Mouse (Mus musculus) ES-E14 (cell line): Measurements from ENCODE around the gene Adh6a. TPM values are rescaled to one million over a fixed set of nuclear protein-coding genes. Genes with fewer than 3 reads are reported as not detected.

Source experiments
- DNase-seq: peaks from one replicate; pipeline ENCODE4 v3.0.0-alpha.2; 2013; ENCODE audit warnings: low read depth, low spot score
- H3K27ac ChIP-seq: 2 replicates; pipeline ENCODE4 v1.5.1; 2012; ENCODE audit warnings: low read depth, mild to moderate bottlenecking, low read length, moderate library complexity, mixed read lengths; ENCODE audit not compliant: poor library complexity, insufficient read depth, severe bottlenecking
- H3K36me3 ChIP-seq: 2 replicates; pipeline ENCODE4 v1.6.1; 2012; ENCODE audit warnings: mild to moderate bottlenecking, low read length, moderate library complexity, mixed read lengths; ENCODE audit not compliant: control insufficient read depth, poor library complexity, insufficient read depth, severe bottlenecking
- H3K4me1 ChIP-seq, 2 experiments: fragments of 150-350 bp in 1 of 2; sonication (generic) in 1 of 2; 2 replicates each; pipeline ENCODE4 v1.6.1; 2012; ENCODE audit warnings: low read length in 2 of 2, mild to moderate bottlenecking in 1 of 2, mixed read lengths in 1 of 2; ENCODE audit not compliant: control insufficient read depth in 2 of 2, insufficient read depth in 2 of 2, poor library complexity in 1 of 2
- H3K4me3 ChIP-seq, 2 experiments: fragments of 150-350 bp in 1 of 2; sonication (generic) in 1 of 2; 2 replicates each; pipeline ENCODE4 v1.5.1; 2012; ENCODE audit warnings: low read length in 2 of 2, low read depth in 1 of 2, mild to moderate bottlenecking in 1 of 2, mixed read lengths in 1 of 2; ENCODE audit not compliant: insufficient read depth in 1 of 2, poor library complexity in 1 of 2, severe bottlenecking in 1 of 2
- H3K9ac ChIP-seq: 2 replicates; pipeline ENCODE4 v1.6.1; 2012; ENCODE audit warnings: low read depth, mild to moderate bottlenecking, low read length, mixed read lengths; ENCODE audit not compliant: poor library complexity, insufficient read depth, severe bottlenecking
- H3K9me3 ChIP-seq: fragments of 150-350 bp; sonication (generic); 2 replicates; pipeline ENCODE4 v1.6.1; 2012; ENCODE audit warnings: low read depth, mild to moderate bottlenecking, low read length; ENCODE audit not compliant: control insufficient read depth, insufficient read depth
- CHD2 ChIP-seq: IDR thresholded peaks from 2 replicates; pipeline ENCODE4 v1.6.1; 2014; ENCODE audit warnings: mild to moderate bottlenecking, low read depth, low read length, inconsistent platforms
- HCFC1 ChIP-seq: IDR thresholded peaks from 2 replicates; pipeline ENCODE4 v1.6.1; 2012; ENCODE audit warnings: low read length, inconsistent platforms, borderline replicate concordance; ENCODE audit not compliant: insufficient read depth
- MAFK ChIP-seq: IDR thresholded peaks from 2 replicates; pipeline ENCODE4 v1.6.1; 2014; ENCODE audit warnings: mild to moderate bottlenecking, low read depth, low read length, inconsistent platforms; ENCODE audit not compliant: insufficient read depth
- ZC3H11A ChIP-seq: IDR thresholded peaks from 2 replicates; pipeline ENCODE4 v1.6.1; 2012; ENCODE audit warnings: low read depth, mild to moderate bottlenecking, inconsistent platforms, low read length, borderline replicate concordance
- ZNF384 ChIP-seq: IDR thresholded peaks from 2 replicates; pipeline ENCODE4 v1.6.1; 2012; ENCODE audit warnings: low read depth, low read length, inconsistent platforms
- in situ Hi-C, 2 experiments: fragments of 600-800 bp; cut with MboI; formaldehyde crosslinking; loops; one replicate each; pipeline ENCODE4 v1.15.1; 2025; ENCODE audit warnings: low sequenced_read_pairs in 2 of 2, inconsistent platforms in 1 of 2; ENCODE audit not compliant: unreplicated experiment in 2 of 2
- total RNA-seq: library from RNA; depleted of rRNA; stranded (reverse); fragments of 300-350 nt; gene quantifications from 2 replicates; pipeline ENCODE4 v1.2.3, GENCODE M21; 2012

The Adh6a gene
- total RNA-seq, 1 experiment, result not detected

DNA sequence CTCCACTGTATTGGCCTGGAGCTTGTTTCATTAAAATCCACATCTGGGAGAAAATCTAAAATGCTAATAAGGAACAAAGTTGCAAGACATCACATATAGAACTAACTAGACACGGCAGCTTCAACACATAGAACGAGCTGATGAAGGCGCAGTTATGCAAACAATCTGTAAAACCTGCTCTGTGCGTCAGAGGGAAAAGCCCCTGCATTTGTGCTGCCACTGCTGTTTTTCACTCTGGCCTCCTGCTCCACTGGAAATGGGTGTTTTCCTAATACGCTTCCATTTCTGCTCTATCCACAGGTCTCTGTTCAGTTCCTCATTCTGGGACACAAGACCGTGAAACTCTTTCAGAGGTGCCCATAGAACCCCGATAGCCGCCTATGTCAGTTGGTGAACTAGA, 20.8 kb downstream of the Adh6a start:
- in situ Hi-C loops, result no loop called here

DNA sequence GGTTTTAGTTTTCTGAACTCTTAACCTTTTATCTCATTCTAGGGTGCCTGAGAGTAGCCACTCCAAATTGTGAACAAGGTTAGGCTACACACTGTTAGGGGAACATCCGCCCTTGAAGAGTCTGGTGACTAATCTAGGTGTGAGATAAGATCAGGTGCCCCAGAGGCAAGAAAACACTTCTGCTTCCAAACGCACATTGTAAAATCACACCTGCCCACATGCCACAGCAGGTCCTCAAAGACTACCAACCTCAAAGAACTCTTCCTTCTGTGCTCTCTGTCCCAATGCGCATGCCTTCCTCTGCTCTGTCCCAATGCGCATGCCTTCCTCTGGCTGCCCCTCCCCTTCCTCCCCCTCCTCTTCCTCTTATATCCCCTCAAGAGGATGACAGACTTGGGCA, 21.2 kb downstream of the Adh6a start:
- no peak overlapping the region for H3K27ac ChIP-seq
- no peak for DNase-seq
- H3K9me3 ChIP-seq, result no peaks in the 10 kb centered on the region
- in situ Hi-C loops, result no loop called here
- H3K9ac ChIP-seq, result no peak overlapping the region
- no peaks in the 10 kb centered on the region for H3K4me1 ChIP-seq
- no peaks in the 10 kb centered on the region for H3K36me3 ChIP-seq
- H3K4me3 ChIP-seq, result no peak overlapping the region
- no peak for TF ChIP-seq HCFC1
- TF ChIP-seq ZC3H11A, result no peak
- TF ChIP-seq CHD2, result no peak
- TF ChIP-seq MAFK, result no peak
- no peak for TF ChIP-seq ZNF384

More for the DNA sequence above, 20.8 kb downstream of the Adh6a start:
- Histone ChIP-seq H3K4me1 (no peaks in the 10 kb centered on the region), H3K36me3 (no peaks in the 10 kb centered on the region), H3K27ac (no peak overlapping the region), H3K9me3 (no peaks in the 10 kb centered on the region), H3K4me3 (no peak overlapping the region), H3K9ac (no peak overlapping the region)
- TF ChIP-seq CHD2 (no peak), ZC3H11A (no peak), HCFC1 (no peak), MAFK (no peak), ZNF384 (no peak)
- DNase-seq, result no peak

DNA sequence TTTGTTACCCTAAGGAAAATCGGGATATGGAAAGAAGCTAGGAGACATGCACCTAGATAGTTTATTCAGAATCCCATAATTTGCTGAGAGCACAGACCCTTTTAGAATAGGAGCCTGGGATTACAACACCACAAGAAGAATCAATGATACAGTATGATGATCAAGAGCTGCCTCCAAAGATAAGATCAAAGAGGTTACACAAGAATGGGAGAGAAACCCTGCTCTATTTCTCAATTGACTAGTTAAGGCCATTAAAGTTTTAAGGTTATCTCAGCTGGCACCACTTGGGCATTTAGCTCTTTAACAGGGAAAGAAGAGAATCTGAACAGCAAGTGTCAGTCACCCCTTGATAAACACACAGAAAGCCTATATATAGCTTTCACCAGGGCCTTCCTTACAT, 22.5 kb downstream of the Adh6a start:
- TF ChIP-seq ZC3H11A (no peak), HCFC1 (no peak), ZNF384 (no peak), MAFK (no peak), CHD2 (no peak)
- no peak overlapping the region for H3K4me3 ChIP-seq
- H3K9me3 ChIP-seq, result no peaks in the 10 kb centered on the region
- no peak for DNase-seq
- H3K27ac ChIP-seq, result no peak overlapping the region
- H3K9ac ChIP-seq, result no peak overlapping the region
- in situ Hi-C loops, result no loop called here
- no peaks in the 10 kb centered on the region for H3K36me3 ChIP-seq
- no peaks in the 10 kb centered on the region for H3K4me1 ChIP-seq

DNA sequence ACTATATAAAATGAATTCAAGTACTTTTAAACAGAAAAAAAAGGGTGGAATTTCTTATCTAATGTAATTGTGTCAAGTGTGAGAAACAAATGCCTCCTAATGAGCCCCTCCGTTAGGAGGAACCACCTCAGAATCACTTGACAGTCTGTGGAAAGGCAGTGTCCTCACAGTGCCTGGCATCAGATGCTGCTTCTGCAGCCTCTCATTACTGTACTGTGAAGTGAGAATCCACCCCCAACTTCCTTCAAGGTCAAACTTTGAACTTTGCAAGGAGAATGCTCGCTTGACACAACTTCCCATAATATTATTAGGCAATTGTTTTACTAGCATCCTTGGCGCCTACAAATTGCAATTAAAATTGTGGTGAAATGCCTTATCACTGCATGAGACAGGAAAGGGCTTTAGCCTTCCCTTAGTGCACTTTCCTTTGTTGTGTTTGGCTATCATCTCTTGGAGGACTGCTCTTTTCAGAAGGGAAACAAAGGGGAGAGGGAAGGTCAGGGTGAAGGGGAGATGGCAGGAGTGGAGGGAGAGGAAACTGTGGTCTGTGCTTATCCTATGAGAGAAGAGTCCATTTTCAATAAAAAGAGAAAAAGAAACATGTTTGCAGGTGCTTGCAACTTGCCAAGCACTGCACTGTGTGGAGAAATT, 23.1 kb downstream of the Adh6a start:
- DNase-seq, result no peak
- Histone ChIP-seq H3K27ac (no peak overlapping the region), H3K36me3 (no peaks in the 10 kb centered on the region), H3K4me3 (no peak overlapping the region), H3K9me3 (no peaks in the 10 kb centered on the region), H3K4me1 (no peaks in the 10 kb centered on the region), H3K9ac (no peak overlapping the region)
- TF ChIP-seq MAFK (no peak), HCFC1 (no peak), ZC3H11A (no peak), CHD2 (no peak), ZNF384 (no peak)
- in situ Hi-C loops, result no loop called here

DNA sequence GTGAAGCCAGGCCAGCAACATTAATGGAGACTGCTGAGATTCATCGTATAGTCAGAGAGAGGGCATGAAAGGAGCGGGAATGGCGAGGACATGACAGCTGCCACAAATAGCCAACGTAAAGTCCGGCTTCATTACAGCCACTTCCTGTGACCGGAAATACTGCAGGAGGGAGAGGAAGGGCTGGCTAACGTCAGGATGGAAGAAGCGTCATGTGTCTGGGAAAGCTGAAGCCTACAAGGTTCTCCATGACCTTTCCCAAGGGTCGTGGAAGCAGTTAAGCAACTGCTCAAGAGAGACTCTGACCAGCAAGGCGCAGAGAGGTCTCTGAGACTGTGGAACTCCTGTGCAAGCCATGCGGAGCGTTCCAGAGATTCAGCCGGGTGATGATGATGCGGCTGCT, 28.4 kb downstream of the Adh6a start, which contains the start of gene Adh6b:
TSS of gene Adh6b (plus strand) at position 305 of the 400 bp plus-strand sequence.
- in situ Hi-C loops, result no loop called here
- Histone ChIP-seq H3K36me3 (no peaks in the 10 kb centered on the region), H3K4me3 (no peak within 1 kb of the TSS), H3K9me3 (no peaks in the 10 kb centered on the region), H3K4me1 (no peaks in the 10 kb centered on the region), H3K27ac (no peak within 1 kb of the TSS), H3K9ac (no peak within 1 kb of the TSS)
- DNase-seq, result no peak
- TF ChIP-seq MAFK (no peak), ZC3H11A (no peak), ZNF384 (no peak), HCFC1 (no peak), CHD2 (no peak)
